Mouse (Mus musculus): ENCODE data around the gene Myzap.

DNA sequence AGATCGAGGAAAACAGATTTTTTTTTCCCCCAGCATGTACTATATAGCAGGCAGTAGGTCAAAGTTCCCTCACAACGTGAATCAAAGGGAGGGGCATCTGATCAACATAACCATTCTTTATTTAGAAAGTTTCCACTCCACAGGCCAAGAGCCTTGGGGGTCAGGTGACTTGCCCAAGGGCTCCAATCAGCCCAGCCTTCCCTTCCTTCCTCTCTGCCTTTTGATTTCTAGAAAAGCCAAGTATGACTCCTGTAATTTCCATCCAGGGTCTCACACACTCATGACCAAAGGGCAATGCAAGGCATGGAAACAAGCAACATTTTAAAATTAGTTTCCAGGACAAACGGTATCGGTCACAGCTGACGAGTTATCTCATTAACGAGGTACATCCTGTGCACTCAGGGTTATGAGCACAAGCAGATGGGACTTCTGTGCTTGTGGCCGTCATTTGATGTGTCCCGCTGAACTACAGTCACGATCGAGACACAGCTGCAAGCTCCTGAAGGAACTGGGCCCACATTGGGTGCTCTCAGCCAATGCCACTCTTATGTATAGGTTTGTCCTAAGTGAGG is 44.4 kb downstream of the Myzap start:
- no peak for TF ChIP-seq GATA1 (IDR thresholded peaks at IDR 0.05; ENCODE audit: borderline replicate concordance, low read length)
- no peak for TF ChIP-seq FLI1 (IDR thresholded peaks at IDR 0.05; ENCODE audit: low read length)
